Mouse (Mus musculus): ENCODE results near the gene She. TPM values are rescaled to one million over a fixed set of nuclear protein-coding genes. Genes with fewer than 3 reads are reported as not detected.

Gene She
- 0.01 TPM in 1 of 2 replicates, not detected in the other for polyA plus RNA-seq (2012)

DNA sequence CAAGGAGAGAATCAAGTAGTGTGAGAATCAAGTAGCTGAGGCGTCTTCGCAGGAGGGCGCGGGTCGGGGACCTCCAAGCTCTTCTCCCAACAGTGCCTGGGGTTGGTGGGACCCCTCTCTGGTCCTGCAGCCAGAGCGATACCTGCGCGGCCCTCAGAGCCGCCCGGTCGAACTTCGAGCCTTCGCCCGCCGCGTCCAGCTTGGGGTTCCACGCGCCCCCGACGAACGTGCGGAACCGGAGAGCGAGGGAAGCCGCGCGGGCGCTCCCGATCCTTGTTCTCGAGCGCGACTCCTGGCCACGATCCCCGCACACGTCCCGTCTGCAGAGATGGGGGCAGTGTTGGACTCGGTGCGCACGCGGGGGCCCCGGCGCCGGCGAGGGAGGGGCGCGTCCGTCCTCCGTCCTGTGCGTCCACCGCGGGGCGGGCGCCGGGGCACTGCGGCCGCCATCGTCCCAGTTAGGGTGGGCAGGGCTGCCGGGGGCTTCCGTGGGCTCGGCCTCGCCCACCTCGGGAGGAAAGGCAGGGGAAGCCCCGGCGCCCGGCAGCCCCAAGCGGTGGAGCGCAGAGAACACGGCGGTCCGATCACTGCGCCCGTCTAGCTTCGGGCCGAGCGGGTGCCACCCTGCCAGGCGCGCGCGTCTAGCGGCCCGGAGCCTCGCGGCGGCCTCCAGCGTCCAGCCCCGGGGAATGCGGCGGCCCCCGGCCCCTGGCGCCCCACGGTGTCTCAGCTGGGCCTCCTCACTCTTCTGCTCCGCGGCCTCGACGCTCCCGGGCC lies at the start of gene She:
Gene She, plus strand, starts transcription at position 556 of the 777 bp plus-strand sequence.
- no peaks in the 10 kb centered on the region for H3K36me3 ChIP-seq (ENCODE audit: control insufficient read depth)
- peaks cover 5% of the 10 kb centered on the region; the same call in 1 of the 2 replicates for H3K9me3 ChIP-seq (ENCODE audit: control insufficient read depth, low read length)
- H3K27me3 ChIP-seq (ENCODE audit: control insufficient read depth): peaks cover 81% of the 10 kb centered on the region
- TF ChIP-seq TAL1 (IDR thresholded peaks at IDR 0.05; ENCODE audit: low read length) (no peak), GATA1 (IDR thresholded peaks at IDR 0.05; ENCODE audit: low read length) (no peak)
- peak within 1 kb of the TSS; percentile 32 for H3K4me3 ChIP-seq (replicated peaks)
- peaks cover 4% of the 10 kb centered on the region for H3K4me1 ChIP-seq (ENCODE audit: control insufficient read depth)

DNA sequence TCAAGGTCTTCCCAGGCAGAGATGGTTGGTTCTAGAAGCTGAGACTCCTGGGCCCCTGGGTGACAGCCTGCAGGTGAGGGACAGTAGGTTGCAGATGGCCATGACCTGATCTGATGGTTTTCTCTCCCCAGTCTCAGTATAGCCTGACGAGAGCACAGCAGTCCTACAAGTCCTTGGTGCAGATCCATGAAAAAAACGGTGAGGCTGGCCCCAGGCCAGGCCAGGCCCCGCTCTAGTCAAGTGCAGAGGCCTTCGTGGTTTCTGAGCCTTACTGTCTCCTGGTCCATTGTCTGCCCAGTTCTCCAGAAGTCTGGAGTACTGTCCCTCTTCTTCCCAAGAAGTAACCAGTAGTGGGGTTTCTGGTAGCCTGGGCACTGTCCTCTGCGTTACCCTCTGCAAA lies 49.5 kb upstream of the She start:
- 0 out of 2 replicates have a peak, but pooled peaks cover 3% of the 10 kb centered on the region for H3K27me3 ChIP-seq (ENCODE audit: control insufficient read depth)
- H3K9me3 ChIP-seq (ENCODE audit: control insufficient read depth, low read length): no peaks in the 10 kb centered on the region
- peaks cover 68% of the 10 kb centered on the region for H3K36me3 ChIP-seq (ENCODE audit: control insufficient read depth)
- peaks cover 3% of the 10 kb centered on the region for H3K4me1 ChIP-seq (ENCODE audit: control insufficient read depth)
- H3K4me3 ChIP-seq (replicated peaks): no peak overlapping the region
- TF ChIP-seq TAL1 (IDR thresholded peaks at IDR 0.05; ENCODE audit: low read length) (no peak), GATA1 (IDR thresholded peaks at IDR 0.05; ENCODE audit: low read length) (no peak)

DNA sequence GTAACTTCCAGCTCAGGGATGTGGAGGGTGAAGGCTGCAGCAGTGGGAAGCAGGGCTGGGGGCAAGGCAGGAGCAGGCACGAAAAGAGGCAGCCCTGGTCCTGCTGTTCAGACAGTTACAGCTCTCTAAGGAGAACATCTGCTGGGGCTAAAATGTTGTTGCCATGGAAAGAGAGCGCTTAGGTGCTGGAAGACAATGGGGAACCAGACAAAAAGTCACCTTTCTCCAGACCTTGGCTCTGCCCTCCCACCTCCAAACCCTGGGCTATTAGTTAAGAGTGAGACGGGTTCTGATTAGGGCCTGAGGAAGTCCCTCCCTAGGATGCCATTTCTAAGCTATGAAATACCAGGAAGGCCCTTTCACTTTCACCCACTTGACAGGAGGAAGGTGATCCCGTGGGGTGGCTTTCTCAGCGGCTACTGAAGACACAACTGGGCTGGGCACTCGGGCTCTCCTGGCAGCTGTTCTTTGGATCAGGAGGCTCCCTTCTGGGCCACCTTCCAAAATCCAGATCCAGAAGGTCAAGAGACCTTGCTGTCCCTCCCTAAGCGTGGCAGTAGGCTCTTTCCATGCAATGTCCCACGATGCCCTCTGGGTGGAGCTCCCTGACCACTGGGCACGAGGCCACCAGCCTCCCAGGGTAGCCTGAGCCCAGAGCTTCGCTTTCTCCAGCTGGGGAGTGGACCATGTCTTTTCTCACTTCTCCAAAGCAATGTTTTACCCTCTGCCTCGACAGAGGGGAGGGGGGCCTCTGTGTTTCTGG lies 46.0 kb upstream of the She start:
- no peaks in the 10 kb centered on the region for H3K9me3 ChIP-seq (ENCODE audit: control insufficient read depth, low read length)
- H3K27me3 ChIP-seq (ENCODE audit: control insufficient read depth): 0 out of 2 replicates have a peak, but pooled peaks cover 3% of the 10 kb centered on the region
- H3K4me1 ChIP-seq (ENCODE audit: control insufficient read depth): peaks cover 3% of the 10 kb centered on the region
- peaks cover 35% of the 10 kb centered on the region for H3K36me3 ChIP-seq (ENCODE audit: control insufficient read depth)
- no peak for TF ChIP-seq GATA1 (IDR thresholded peaks at IDR 0.05; ENCODE audit: low read length)
- TF ChIP-seq TAL1 (IDR thresholded peaks at IDR 0.05; ENCODE audit: low read length): no peak
- no peak overlapping the region for H3K4me3 ChIP-seq (replicated peaks)

DNA sequence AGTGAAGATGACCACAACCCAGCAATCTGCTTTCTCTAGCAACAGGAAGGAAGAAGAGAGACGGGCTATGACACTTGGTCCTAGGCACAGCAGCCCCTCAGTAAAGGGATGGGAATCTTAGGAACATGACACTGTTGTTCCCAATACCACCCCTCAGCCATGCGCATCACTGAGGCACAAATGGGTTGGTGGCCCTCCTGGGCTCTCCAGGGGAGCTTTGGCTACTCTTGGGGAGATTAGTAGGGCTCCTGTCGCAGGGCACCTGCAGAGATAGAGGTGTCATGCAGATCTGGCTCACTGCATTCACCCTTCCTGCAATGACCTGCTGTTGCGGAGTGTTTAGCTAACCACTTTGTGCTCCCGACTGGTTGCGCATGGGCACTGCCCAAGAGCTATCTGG lies 44.9 kb upstream of the She start:
- H3K4me1 ChIP-seq (ENCODE audit: control insufficient read depth): peaks cover 3% of the 10 kb centered on the region
- peaks cover 24% of the 10 kb centered on the region for H3K36me3 ChIP-seq (ENCODE audit: control insufficient read depth)
- H3K4me3 ChIP-seq (replicated peaks): no peak overlapping the region
- 0 out of 2 replicates have a peak, but pooled peaks cover 3% of the 10 kb centered on the region for H3K27me3 ChIP-seq (ENCODE audit: control insufficient read depth)
- H3K9me3 ChIP-seq (ENCODE audit: control insufficient read depth, low read length): no peaks in the 10 kb centered on the region
- TF ChIP-seq GATA1 (IDR thresholded peaks at IDR 0.05; ENCODE audit: low read length): no peak
- no peak for TF ChIP-seq TAL1 (IDR thresholded peaks at IDR 0.05; ENCODE audit: low read length)

DNA sequence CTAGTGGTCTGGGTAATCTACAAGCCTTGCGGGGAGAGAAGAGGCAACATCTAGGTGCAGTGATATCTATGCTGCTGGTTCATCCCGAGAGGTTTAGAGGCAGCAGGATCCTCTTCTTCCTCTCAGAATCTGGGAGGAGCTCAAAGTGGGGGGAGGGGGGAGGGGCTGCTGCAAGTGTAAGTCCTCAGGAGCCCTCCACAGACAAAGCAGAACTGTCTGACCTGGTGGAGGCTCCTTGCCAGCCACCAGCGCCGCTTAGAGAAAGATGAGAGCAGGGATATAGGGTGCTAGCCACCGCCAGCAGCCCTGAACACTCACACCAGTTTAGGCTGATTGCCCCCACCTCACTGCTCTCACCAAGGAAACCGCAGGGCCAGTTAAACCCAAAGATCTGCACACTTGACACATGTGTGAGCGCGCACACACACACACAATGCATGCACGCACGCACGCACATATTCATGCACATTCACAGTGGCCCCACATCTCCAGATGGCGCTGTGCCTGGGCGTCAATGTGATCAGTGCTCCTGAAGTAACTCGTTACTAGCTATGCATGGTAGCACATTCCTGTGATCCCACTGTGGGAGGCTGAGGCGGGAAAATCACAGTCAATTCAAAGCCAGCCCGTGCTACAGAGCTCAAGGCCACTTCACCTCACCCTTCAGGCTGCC lies 42.4 kb upstream of the She start:
- Histone ChIP-seq H3K4me1 (ENCODE audit: control insufficient read depth) (peaks cover 3% of the 10 kb centered on the region), H3K9me3 (ENCODE audit: control insufficient read depth, low read length) (no peaks in the 10 kb centered on the region), H3K27me3 (ENCODE audit: control insufficient read depth) (0 out of 2 replicates have a peak, but pooled peaks cover 3% of the 10 kb centered on the region), H3K36me3 (ENCODE audit: control insufficient read depth) (no peaks in the 10 kb centered on the region), H3K4me3 (replicated peaks) (no peak overlapping the region)
- TF ChIP-seq GATA1 (IDR thresholded peaks at IDR 0.05; ENCODE audit: low read length): no peak
- TF ChIP-seq TAL1 (IDR thresholded peaks at IDR 0.05; ENCODE audit: low read length): no peak

DNA sequence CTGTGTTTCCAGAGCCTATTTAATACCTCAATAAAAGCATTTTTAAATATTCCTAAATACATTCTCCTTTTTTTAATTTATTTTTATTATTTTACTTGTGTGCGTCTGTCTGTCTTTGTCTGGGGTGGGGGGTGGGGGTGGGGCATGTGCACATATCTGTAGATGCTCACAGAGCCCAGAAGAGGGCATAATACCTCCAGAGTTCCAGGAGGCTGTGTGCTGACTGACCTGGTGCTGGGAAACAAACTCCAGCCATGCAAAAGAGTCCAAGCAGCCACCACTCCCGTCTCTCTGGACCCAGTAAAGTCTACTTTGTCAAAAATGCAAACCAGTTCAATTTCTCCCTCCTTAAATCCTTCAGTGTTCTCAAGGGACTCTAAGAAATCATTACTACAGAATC lies 36.6 kb upstream of the She start:
- Histone ChIP-seq H3K27me3 (ENCODE audit: control insufficient read depth) (peaks cover 10% of the 10 kb centered on the region), H3K4me1 (ENCODE audit: control insufficient read depth) (no peaks in the 10 kb centered on the region), H3K9me3 (ENCODE audit: control insufficient read depth, low read length) (no peaks in the 10 kb centered on the region), H3K36me3 (ENCODE audit: control insufficient read depth) (no peaks in the 10 kb centered on the region), H3K4me3 (replicated peaks) (no peak overlapping the region)
- no peak for TF ChIP-seq TAL1 (IDR thresholded peaks at IDR 0.05; ENCODE audit: low read length)
- TF ChIP-seq GATA1 (IDR thresholded peaks at IDR 0.05; ENCODE audit: low read length): no peak

DNA sequence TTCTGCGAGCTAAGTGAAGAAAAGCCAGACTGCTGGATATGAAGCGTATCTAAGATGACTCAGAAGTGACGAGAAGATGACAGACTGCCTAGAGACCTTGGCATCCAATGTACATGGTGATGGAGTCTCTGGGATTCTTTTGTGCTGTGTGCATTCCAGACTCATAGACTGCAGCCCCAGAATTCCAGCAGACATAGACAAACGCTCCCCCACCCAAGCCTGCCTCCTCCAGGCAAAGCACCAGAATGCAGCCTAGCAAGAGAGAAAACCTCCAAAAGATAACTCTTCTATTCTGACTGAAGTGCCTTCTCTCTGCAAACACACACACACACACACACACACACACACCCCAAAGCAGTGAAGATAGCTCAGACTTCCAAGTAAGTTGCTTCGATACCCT lies 35.4 kb upstream of the She start:
- peaks cover 11% of the 10 kb centered on the region for H3K27me3 ChIP-seq (ENCODE audit: control insufficient read depth)
- H3K4me1 ChIP-seq (ENCODE audit: control insufficient read depth): no peaks in the 10 kb centered on the region
- no peak for TF ChIP-seq TAL1 (IDR thresholded peaks at IDR 0.05; ENCODE audit: low read length)
- no peak for TF ChIP-seq GATA1 (IDR thresholded peaks at IDR 0.05; ENCODE audit: low read length)
- H3K9me3 ChIP-seq (ENCODE audit: control insufficient read depth, low read length): no peaks in the 10 kb centered on the region
- no peak overlapping the region for H3K4me3 ChIP-seq (replicated peaks)
- no peaks in the 10 kb centered on the region for H3K36me3 ChIP-seq (ENCODE audit: control insufficient read depth)

DNA sequence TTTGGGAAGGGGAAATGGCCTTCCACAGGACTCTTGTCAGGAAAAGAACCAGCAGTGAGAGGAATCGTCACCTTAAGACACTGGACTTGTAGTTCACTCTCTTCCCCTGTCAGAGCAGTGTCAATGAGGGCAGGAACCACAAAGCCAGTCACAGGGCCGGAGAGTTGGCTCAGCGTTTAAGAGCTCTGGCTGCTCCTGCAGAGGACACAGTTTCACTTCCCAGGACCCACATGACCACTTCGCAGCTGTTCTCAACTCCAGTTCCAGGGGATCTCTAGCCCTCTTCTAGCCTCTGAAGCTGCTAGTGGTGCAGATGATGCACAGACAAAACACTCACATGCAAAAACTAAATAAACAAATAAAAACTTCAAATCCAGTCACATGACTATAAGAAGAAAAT lies 34.8 kb upstream of the She start:
- Histone ChIP-seq H3K36me3 (ENCODE audit: control insufficient read depth) (no peaks in the 10 kb centered on the region), H3K27me3 (ENCODE audit: control insufficient read depth) (peaks cover 11% of the 10 kb centered on the region), H3K4me3 (replicated peaks) (no peak overlapping the region), H3K9me3 (ENCODE audit: control insufficient read depth, low read length) (no peaks in the 10 kb centered on the region), H3K4me1 (ENCODE audit: control insufficient read depth) (no peaks in the 10 kb centered on the region)
- TF ChIP-seq GATA1 (IDR thresholded peaks at IDR 0.05; ENCODE audit: low read length) (no peak), TAL1 (IDR thresholded peaks at IDR 0.05; ENCODE audit: low read length) (no peak)

DNA sequence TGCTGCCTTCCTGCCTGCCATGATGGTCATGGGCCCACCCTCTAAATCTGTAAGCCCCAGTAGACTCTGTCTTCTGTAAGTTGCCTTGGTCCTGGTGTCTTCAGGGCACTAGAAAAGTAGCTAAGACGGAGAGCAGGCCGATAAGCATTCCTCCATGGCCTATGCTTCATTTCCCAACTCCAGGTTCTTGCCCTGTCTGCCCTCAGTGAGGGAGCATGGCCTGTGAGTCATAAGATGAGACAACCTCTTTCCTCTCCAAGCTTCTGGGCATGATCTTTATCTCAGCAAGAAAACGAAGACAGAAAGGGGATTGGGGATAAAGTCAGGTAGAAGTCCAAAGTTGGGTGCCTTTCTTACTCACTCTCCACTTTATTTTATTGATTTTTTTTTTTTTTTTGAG lies 32.7 kb upstream of the She start:
- Histone ChIP-seq H3K27me3 (ENCODE audit: control insufficient read depth) (peaks cover 16% of the 10 kb centered on the region), H3K4me1 (ENCODE audit: control insufficient read depth) (no peaks in the 10 kb centered on the region), H3K4me3 (replicated peaks) (no peak overlapping the region), H3K9me3 (ENCODE audit: control insufficient read depth, low read length) (no peaks in the 10 kb centered on the region), H3K36me3 (ENCODE audit: control insufficient read depth) (no peaks in the 10 kb centered on the region)
- no peak for TF ChIP-seq GATA1 (IDR thresholded peaks at IDR 0.05; ENCODE audit: low read length)
- TF ChIP-seq TAL1 (IDR thresholded peaks at IDR 0.05; ENCODE audit: low read length): no peak

Measured in erythroblast, embryonic 14.5 days (primary cell).